Mouse (Mus musculus) liver, adult 2 months (tissue): ENCODE measurements at regions not wholly inside any gene's neighbourhood (a gene's known extent, or its start where the extent isn't known, plus 50 kb on each side); places are given as distances from the start of the nearest gene placed in this dataset.

ENCODE experiments used
- DNase-seq: peaks from one replicate; pipeline ENCODE4 v3.0.0-alpha.2; 2011; ENCODE audit warnings: low read depth, low spot score; ENCODE audit errors: extremely low read depth
- H3K27ac ChIP-seq: fragments of 200-500 bp; replicated peaks from 2 replicates; pipeline ENCODE4 v1.5.1; 2012; ENCODE audit warnings: low read depth, mild to moderate bottlenecking, control low read depth, inconsistent platforms, low read length; ENCODE audit not compliant: insufficient read depth
- H3K27me3 ChIP-seq: fragments of 200-500 bp; 2 replicates; pipeline ENCODE4 v1.6.1; 2012; ENCODE audit warnings: mild to moderate bottlenecking, moderate library complexity, low read length, inconsistent platforms; ENCODE audit not compliant: control insufficient read depth, insufficient read depth
- H3K36me3 ChIP-seq: fragments of 200-500 bp; 2 replicates; pipeline ENCODE4 v1.6.1; 2012; ENCODE audit warnings: low read length, inconsistent platforms; ENCODE audit not compliant: control insufficient read depth, insufficient read depth
- H3K4me1 ChIP-seq: fragments of 200-500 bp; 2 replicates; pipeline ENCODE4 v1.6.1; 2011; ENCODE audit warnings: low read length; ENCODE audit not compliant: control insufficient read depth, insufficient read depth
- H3K4me3 ChIP-seq: fragments of 200-500 bp; 2 replicates; pipeline ENCODE4 v1.5.1; 2011; ENCODE audit warnings: low read depth, mild to moderate bottlenecking, control low read depth, low read length, moderate library complexity; ENCODE audit not compliant: insufficient read depth
- H3K79me2 ChIP-seq: fragments of 200-500 bp; 2 replicates; pipeline ENCODE4 v1.6.1; 2012; ENCODE audit warnings: inconsistent platforms, mild to moderate bottlenecking, low read length, moderate library complexity; ENCODE audit not compliant: control insufficient read depth, insufficient read depth
- H3K9ac ChIP-seq: fragments of 200-500 bp; 2 replicates; pipeline ENCODE4 v1.6.1; 2012; ENCODE audit warnings: low read depth, mild to moderate bottlenecking, control low read depth, inconsistent platforms, low read length
- CTCF ChIP-seq: fragments of 200-500 bp; IDR thresholded peaks from 2 replicates; pipeline ENCODE4 v1.5.1; 2011; ENCODE audit warnings: low read depth, low read length, control low read depth
- POLR2A ChIP-seq: fragments of 200-500 bp; IDR thresholded peaks from 2 replicates; pipeline ENCODE4 v1.6.1; 2011; ENCODE audit warnings: low read length, control low read depth; ENCODE audit not compliant: insufficient read depth; ENCODE audit errors: extremely low read depth
- WGBS: fragments of 180-500 bp; shearing (Covaris S2); methylation state at CpG from one replicate; pipeline ENCODE4 v1.1.7; 2018; 5-methylcytosine and 5-hydroxymethylcytosine counted together

DNA sequence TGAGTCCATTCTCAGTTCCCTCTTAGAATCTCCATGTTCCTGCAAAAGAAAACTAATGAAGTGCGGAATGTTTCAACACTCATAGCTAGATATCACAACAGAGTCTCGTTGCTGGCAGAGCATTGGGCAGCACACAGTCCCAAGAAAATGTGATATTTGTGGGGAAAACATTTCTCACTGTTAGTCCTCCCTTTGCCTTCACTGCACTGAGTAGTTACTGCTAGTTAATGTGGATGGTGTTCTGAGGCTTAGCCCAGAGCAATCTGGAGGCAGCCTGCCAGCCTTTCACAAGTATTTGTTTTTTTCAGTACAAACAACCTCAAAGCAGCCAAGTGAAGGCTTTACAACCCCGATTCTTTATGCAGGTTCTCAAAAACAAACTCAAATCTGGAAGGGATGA, 197.2 kb downstream of the Fam76b start:
- Histone ChIP-seq H3K27me3 (no peaks in the 10 kb centered on the region), H3K27ac (no peak overlapping the region), H3K36me3 (no peaks in the 10 kb centered on the region), H3K79me2 (no peaks in the 10 kb centered on the region), H3K4me3 (no peak overlapping the region), H3K9ac (no peak overlapping the region), H3K4me1 (no peaks in the 10 kb centered on the region)
- TF ChIP-seq CTCF (no peak), POLR2A (no peak)
- DNase-seq, result peak; percentile 12
- 55% methylated on average over 3 of the region's 3 CpGs for WGBS

DNA sequence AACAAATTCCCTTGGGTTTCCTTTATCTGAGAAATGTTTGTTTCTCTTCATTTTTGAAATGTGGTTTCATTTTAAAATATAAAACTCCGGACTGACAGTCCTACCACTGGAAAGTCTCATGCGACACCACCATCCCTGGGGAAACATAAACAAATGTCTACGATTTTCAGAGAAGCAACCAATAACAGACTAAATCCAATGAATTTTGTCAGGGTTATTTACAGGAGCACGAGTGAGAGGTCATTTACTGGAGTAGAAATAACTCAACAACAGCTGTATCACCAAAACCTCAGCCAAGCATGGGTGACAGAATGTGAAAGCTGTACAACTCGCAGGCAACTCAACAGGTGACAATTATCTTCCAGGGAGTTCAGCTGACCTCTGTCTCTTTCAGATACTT, 200.5 kb downstream of the Fam76b start:
- H3K4me1 ChIP-seq, result no peaks in the 10 kb centered on the region
- 85% methylated on average over 5 of the region's 5 CpGs for WGBS
- H3K79me2 ChIP-seq, result no peaks in the 10 kb centered on the region
- DNase-seq, result peak; percentile 14
- H3K9ac ChIP-seq, result no peak overlapping the region
- no peaks in the 10 kb centered on the region for H3K36me3 ChIP-seq
- no peak overlapping the region for H3K4me3 ChIP-seq
- TF ChIP-seq POLR2A, result no peak
- TF ChIP-seq CTCF, result no peak
- no peaks in the 10 kb centered on the region for H3K27me3 ChIP-seq
- H3K27ac ChIP-seq, result no peak overlapping the region

DNA sequence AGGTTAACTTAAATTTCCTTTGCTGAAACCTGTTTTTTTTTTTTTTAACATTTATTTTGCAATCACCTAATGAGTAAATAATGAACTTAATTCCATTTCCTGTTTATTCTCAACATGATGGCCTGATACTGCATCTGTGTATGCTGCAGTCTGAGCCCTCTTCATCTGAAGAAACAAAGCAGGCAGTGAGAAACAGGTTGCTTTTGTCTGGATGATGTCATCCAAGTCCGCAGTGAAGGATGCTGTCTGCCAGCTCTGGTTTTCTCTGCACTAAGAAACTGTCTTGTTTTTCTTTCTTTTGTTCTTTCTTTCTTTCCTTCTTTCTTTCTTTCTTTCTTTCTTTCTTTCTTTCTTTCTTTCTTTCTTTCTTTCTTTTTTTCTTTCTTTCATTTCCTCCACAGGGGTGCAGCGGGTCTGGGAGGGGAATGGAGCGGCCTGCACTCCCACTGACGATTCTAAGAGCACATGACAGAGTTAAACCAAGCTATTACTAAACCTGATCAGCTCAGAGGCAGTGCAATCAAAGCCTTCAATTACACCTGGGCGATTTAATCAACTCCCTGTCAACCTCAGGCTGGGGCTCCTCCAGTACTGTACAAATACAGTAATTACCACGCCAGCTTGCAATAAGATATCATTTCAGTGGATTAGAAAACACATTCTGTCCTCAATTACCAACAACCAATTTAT, 204.0 kb downstream of the Fam76b start:
- Histone ChIP-seq H3K9ac (no peak overlapping the region), H3K4me3 (no peak overlapping the region), H3K36me3 (no peaks in the 10 kb centered on the region), H3K4me1 (no peaks in the 10 kb centered on the region), H3K27me3 (no peaks in the 10 kb centered on the region), H3K27ac (no peak overlapping the region), H3K79me2 (no peaks in the 10 kb centered on the region)
- 83% methylated on average over 6 of the region's 6 CpGs for WGBS
- DNase-seq, result no peak
- no peak for TF ChIP-seq CTCF
- TF ChIP-seq POLR2A, result no peak

DNA sequence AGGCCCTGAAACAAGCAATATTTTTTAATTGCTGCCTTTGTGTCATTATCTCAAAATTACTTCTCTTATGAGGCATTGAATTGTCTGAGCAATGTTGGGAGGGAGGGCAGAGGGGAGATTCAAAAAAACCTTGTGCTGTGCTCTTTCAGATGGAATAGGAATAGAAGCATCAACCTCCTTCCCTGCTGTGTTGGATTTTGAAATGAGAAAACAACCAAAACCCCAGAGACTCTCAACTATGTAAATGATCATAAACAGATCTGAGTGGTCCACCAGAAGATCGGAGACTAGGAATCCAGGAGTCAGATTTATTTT, 204.5 kb downstream of the Fam76b start:
- no peak for DNase-seq
- Histone ChIP-seq H3K4me1 (no peaks in the 10 kb centered on the region), H3K27ac (no peak overlapping the region), H3K27me3 (no peaks in the 10 kb centered on the region), H3K9ac (no peak overlapping the region), H3K79me2 (no peaks in the 10 kb centered on the region), H3K36me3 (no peaks in the 10 kb centered on the region), H3K4me3 (no peak overlapping the region)
- 77% methylated on average over 1 of the region's 1 CpGs for WGBS
- no peak for TF ChIP-seq POLR2A
- TF ChIP-seq CTCF, result no peak

DNA sequence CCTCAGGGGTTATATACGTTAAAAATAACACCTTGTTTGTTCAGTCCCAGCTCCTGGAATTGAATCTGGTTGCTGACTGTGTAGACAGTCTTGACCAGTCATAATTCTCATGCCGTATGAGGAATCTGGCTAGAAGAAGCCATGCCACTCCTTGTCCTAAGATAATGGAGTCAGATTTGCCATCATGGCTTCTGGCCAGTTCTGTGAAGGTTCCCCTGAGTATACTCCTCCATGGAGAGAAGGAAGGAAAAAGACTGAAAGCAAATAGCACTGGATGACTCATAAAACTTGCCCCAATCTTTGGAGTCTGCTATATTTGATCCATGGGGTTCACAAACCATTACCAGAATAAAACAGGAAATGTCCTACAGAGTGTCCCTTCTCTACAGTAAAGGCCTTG, 208.0 kb downstream of the Fam76b start:
- TF ChIP-seq CTCF, result no peak
- Histone ChIP-seq H3K4me1 (no peaks in the 10 kb centered on the region), H3K36me3 (no peaks in the 10 kb centered on the region), H3K79me2 (no peaks in the 10 kb centered on the region), H3K4me3 (no peak overlapping the region), H3K9ac (no peak overlapping the region), H3K27ac (no peak overlapping the region), H3K27me3 (no peaks in the 10 kb centered on the region)
- 85% methylated on average over 2 of the region's 2 CpGs for WGBS
- DNase-seq, result no peak

DNA sequence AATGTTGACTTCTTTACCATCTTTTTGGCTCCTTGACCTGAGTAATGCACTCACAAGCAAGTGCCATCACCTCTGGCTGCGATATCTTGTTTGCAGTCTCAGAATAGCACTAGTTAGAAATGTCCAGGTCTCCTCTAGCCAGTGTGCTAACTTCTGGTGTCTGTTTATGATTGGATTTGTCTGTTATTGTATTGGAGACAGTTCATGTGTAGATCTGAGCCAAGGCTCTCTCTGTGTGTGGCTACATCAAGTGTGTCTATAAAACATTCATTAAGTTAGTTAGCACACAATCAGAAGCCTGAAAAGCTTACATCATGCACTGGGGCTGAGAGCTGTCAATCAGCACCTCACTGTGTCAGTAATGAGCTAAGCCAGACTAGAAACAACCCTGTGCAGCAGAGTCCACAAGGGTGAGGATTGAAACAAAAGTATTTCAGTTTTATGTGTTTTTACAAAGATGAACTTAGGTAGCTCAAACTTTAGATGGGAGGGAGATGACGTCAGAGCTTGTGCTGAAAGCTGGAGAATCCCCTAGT, 214.5 kb downstream of the Fam76b start:
- no peaks in the 10 kb centered on the region for H3K27me3 ChIP-seq
- no peak for DNase-seq
- TF ChIP-seq POLR2A (no peak), CTCF (no peak)

More for the DNA sequence above, 214.5 kb downstream of the Fam76b start:
- WGBS, result 70% methylated on average over 2 of the region's 2 CpGs
- no peaks in the 10 kb centered on the region for H3K36me3 ChIP-seq
- H3K4me1 ChIP-seq, result no peaks in the 10 kb centered on the region
- H3K79me2 ChIP-seq, result no peaks in the 10 kb centered on the region
- H3K27ac ChIP-seq, result no peak overlapping the region
- no peak overlapping the region for H3K4me3 ChIP-seq
- no peak overlapping the region for H3K9ac ChIP-seq
